Mouse (Mus musculus) telencephalon, adult 2 months (tissue): Measurements from ENCODE around the gene Pigx.

Experiments
- DNase-seq: peaks from one replicate; pipeline ENCODE4 v3.0.0-alpha.2; 2011; ENCODE audit warnings: low read depth, low spot score

Pigx gene

DNA sequence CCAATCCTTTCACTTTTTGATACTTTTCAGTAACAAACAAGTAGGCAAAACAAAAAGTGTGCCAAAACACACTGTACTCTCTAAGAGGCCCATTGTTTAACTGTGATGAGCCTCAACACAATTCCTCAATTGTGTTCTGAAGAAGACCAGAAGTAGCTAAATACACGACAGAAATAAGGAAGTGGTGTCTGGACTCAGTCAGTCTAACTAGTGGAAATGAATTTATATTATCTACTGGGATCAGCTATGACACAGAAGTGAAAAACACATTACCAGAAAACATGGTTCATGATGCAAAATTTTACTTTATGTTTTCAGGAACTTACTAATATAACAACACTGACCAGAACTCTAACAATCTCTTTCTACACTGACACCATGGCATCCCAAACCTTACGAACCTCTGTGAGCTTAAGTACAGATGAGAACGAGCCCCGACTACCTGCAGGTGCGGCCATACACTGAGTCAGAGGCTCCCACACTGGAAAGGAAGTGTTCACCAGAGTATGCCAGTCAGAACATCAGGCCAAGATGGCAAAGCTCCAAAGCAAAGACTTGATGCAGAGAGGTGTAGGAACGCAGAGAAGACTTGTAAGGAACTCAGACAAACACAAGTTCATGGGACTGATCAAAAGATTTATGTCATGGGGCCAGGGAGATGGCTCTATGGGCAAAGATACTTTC, 39.6 kb downstream of the Pigx start:
- DNase-seq, result no peak

DNA sequence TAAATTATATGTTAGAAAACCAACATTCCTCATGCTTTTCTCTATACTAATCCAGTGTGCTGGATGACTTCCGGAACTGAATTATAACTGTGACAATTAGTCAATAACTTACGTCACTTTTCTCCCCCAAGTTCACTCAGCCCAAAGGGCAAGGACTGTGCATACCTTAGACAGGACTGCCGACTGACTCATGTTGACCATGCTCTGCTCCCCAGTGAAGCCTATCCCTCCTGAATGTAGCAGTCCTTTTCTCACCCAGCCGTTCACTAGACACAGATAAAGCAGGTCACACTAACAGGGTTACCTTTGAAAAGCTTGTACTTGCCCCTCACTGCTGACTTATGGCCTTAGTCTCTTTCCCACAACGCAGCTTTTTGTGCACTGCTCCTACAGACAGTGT, 40.7 kb downstream of the Pigx start:
- DNase-seq, result no peak

DNA sequence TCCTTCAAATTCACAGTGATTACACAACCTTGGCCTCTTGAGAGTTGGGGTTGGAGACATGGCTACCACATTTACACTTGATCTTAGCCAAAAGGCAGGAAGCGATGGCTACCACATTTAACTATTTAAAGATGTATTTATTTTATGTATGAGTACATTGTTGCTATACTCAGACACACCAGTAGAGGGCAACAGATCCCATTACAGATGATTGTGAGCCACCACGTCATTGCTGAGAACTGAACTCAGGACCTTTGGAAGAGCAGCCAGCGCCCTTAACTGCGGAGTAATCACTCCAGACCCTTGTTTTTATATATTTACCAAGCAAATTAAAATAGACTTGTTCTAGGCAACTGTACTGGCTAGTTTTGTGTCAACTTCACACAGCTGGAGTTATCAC, 57.2 kb downstream of the Pigx start:
- no peak for DNase-seq
